Mouse (Mus musculus) megakaryocyte, adult 5-6 weeks (primary cell): ENCODE data around the gene Lasp1. TPM values are rescaled to one million over a fixed set of nuclear protein-coding genes. Genes with fewer than 3 reads are reported as not detected.
A peak's percentile ranks its signal among the peaks of the same experiment; 100 is the strongest.
"Not testable (repeated sequence)": the region's sequence is repeated elsewhere in the genome, so short reads cannot be mapped to it uniquely, and the experiment has no call there.

Experiments
- ATAC-seq: 2 replicates; pipeline ENCODE4 v1.8.0; 2016; ENCODE audit warnings: mild to moderate bottlenecking, inconsistent platforms; ENCODE audit not compliant: poor library complexity, severe bottlenecking
- total RNA-seq, 2 experiments: library from RNA; stranded (forward) in 1 of 2; stranded (reverse) in 1 of 2; fragments of 153-499, 151-499 nt in 1 of 2; fragments of 221-1000, 200-1000 nt in 1 of 2; gene quantifications; 2 replicates each; pipeline versions ENCODE4 v1.2.3 to v1.2.4; 2015 to 2017

The Lasp1 gene
- total RNA-seq, 2 experiments from 2014 or later, result 121 to 351 TPM

DNA sequence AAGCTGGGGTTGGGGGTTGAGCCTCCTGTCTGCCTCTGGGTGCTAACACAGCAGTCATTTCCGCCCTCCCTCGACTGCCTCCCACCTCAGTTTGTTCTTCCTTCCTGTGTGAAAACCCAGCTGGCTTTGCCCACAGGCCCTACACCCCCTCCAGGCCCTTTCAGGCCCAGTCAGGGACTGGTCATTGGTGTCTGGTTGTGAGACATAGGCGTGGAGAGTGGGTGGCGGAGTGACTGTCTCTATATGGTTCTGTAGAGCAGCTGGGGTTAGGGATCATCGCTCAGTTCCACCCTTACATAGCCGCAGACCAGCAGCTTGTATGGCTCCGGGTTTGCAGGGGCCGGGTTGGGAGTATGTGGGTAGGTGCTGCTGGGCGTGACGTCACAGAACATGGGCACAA is 26.5 kb downstream of the Lasp1 start:
- peak; percentile 11; the same call in 1 of the 2 replicates for ATAC-seq

GRCm38 (mm10) chr11:97825971-97826370 is 27.2 kb downstream of the Lasp1 start:
- no peak for ATAC-seq

DNA sequence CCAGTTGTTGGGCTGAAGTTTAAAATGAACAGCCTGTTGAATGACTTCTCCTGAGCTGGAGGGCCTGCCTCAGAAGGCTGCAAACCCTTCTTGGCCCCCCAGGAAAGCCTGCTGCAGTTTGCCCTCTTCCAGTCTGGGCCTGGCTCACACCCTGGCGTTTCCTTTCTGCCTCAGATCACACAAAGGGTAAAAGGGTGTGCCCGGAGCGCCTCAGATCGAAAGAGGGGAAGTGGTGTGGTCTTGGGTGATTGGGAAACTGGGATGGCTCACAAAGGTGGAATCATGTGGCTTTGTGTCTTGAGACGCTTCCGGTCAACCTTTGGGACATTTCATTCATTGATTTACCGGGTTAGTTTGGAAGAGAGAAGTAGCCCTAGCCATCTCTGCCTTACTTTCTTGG is 27.6 kb downstream of the Lasp1 start:
- ATAC-seq, result peak; percentile 62

GRCm38 (mm10) chr11:97827654-97828053 is 28.9 kb downstream of the Lasp1 start:
- ATAC-seq, result no peak

- ATAC-seq, result no peak
Measured at GRCm38 (mm10) chr11:97829365-97829764, 30.6 kb downstream of the Lasp1 start.

- peak; percentile 84 for ATAC-seq
Measured at GRCm38 (mm10) chr11:97829913-97830476, 31.2 kb downstream of the Lasp1 start.

DNA sequence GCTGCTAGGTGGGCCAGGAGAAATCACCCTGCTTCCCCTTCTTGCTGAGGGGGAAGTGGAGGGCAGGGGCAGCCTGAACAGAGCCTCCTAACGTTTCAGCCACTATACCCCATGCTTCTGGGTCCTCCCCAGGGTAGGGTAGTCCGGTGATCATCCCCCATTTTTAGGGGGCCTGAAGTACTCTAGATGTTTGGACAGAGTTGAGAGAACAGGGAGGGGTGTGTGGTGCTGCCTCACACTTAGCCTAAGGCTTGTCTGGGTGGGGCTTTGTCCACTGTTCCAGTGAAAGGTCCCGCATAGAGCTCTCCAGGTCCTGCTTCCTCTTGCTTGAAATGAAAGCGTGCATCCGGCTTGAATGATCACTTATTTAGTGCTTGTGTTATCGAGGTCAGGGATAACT is 31.7 kb downstream of the Lasp1 start:
- ATAC-seq, result peak; percentile 41

DNA sequence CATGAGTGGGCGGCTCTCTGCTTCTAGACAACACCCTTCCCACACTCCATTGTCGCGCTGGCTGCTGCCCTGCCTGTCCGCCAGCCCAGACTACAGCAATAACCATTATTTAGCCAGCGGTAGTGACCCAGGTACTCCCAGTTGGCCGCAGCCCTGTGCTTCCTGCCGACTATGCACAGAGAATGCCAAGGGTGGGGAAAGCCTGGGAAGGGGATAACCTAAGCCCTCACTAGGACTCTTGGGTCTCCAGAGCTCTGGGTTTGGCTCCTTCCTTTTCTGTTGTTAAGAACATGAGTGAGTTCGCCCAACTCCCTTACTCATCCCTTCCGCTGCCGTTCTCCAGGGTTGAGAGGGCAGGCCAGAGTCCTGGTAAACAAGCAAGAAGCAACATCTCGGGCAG is 33.2 kb downstream of the Lasp1 start:
- ATAC-seq, result no peak

DNA sequence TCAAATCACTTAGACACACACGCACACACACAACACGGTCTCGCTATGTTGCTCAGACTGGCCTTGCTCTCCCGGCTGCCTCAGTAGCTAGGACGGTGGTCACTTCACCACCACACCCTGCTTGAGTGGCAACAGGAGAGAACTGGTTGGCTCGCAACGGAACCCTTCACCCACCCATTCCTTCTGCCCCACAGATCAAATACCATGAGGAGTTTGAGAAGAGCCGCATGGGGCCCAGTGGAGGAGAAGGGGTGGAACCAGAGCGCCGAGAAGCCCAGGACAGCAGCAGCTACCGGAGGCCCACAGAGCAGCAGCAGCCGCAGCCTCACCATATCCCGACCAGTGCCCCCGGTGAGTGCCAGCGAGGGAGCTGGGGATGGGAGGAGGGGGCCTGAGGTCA is 34.6 kb downstream of the Lasp1 start:
- ATAC-seq, result no peak

- no peak for ATAC-seq
Measured at GRCm38 (mm10) chr11:97836541-97836940, 37.7 kb downstream of the Lasp1 start.

- not testable (repeated sequence) for ATAC-seq
Measured at GRCm38 (mm10) chr11:97837051-97837450, 38.3 kb downstream of the Lasp1 start.

GRCm38 (mm10) chr11:97837641-97838149 is 38.9 kb downstream of the Lasp1 start:
- ATAC-seq, result no peak

GRCm38 (mm10) chr11:97838779-97839440 is 40.1 kb downstream of the Lasp1 start:
- ATAC-seq, result no peak

DNA sequence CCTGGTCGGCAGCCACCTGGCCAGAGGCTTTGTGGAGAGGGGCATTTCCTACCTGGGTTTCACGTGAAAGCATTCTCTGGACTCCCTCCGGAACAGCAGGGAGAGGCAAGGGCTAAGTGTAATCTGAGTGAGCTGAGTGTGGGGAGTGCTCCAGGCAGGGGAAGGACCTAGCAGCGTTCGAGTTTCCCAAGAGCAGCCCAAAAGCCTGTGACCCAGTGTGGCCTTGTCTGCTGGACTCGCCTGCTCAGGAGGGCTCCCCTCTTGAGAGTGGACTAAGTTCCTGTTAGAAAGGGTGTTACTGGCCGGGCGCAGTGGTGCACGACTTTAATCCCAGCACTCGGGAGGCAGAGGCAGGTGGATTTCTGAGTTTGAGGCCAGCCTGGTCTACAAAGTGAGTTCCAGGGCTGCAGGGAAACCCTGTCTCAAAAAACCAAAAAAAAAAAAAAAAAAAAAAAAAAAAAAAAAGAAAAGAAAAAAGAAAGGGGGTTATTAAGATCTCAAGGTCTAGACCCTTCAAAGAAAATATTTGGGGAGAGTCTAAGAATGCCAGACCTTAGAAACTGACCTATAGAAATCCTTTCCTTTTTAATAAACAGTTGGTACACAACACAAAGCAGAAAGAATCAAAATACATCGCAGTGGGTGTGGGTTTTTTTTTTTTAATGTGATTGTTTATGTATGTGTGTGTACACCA is 40.8 kb downstream of the Lasp1 start:
- no peak for ATAC-seq

- ATAC-seq, result no peak
Measured at GRCm38 (mm10) chr11:97840135-97840490, 41.3 kb downstream of the Lasp1 start.

DNA sequence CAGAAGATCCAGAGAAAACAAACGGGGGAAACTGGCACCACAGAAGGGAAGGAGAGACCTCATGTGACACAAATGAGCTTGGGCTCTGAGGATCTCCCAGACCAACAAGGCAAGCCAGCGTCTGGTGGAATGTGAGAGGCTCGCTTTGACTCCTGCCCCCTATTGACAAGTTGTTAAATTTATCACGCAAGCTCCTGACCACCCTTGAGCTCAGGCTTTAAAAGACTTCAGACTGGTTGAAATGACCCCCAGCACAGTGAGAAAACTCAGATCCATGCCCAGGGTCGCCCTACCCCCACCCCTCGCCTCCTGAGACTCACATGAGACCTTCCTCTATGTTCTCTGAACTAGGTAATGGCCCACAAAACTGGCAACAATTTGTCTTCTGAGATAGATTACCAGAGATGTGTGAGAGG is 41.7 kb downstream of the Lasp1 start, which contains the start of gene B230217C12Rik:
B230217C12Rik (plus strand) TSS at position 242 of the 416 bp plus-strand sequence.
- ATAC-seq, result peak; percentile 61

DNA sequence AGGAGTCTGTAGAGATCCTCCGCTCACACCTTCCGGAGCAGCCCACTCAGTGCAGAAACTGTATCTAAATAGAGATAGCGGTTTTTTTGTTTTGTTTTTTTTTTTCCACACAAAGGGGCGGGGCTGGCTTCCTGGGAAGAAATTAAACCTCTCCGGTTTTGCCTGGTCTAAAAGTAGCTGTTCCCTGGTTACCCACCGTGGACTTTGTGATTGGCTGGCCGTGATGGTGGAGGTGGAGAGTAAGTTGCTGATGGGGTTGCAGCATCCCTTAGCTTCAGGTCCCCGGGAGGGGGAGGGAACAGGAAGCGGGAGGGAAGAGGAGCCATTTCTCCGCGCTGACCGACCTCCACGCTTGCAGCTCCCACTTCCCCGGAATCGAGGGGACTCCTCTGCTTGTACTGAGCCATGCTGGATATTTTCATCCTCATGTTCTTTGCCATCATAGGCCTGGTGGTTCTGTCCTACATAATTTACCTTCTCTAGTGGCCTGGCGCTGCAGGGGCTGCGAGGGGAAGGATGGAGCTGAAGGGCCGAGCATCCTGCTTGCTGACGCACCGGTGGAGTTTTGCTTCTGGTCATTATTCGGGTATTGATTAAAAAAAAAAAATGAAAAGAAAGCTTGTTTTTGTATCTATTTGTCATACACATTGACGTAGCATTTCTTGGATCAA is 42.3 kb downstream of the Lasp1 start:
- peak; percentile 79 for ATAC-seq

GRCm38 (mm10) chr11:97842001-97842400 is 43.2 kb downstream of the Lasp1 start:
- no peak for ATAC-seq

DNA sequence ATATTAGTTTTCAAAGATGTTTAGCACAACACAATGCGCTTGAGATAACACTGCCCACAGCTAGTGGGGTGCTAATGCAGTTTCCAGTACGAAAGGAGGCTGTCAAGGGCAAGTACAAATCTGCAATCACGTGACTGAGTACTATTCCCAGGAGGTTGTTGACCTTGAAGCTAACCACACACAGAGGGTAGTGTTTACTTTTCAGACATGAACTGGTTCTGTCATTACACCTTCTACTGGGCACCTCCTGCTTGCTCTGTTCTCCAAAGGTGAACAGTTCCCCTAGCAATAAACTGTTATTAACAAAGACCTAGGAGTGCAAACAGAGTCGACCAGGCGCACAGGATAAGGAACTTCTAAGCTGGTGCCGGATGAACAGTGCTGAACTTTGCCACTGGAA is 51.6 kb downstream of the Lasp1 start:
- ATAC-seq, result no peak

- no peak for ATAC-seq
Measured at GRCm38 (mm10) chr11:97851601-97852000, 52.8 kb downstream of the Lasp1 start.

- peak; percentile 30; the same call in 1 of the 2 replicates for ATAC-seq
Measured at GRCm38 (mm10) chr11:97855473-97855872, 56.7 kb downstream of the Lasp1 start.
